Mouse (Mus musculus): ENCODE data around the gene Taf1. TPM values are rescaled to one million over a fixed set of nuclear protein-coding genes. Genes with fewer than 3 reads are reported as not detected.

The Taf1 gene
- polyA plus RNA-seq, 1 experiment from 2014 or later = 11.1 TPM

DNA sequence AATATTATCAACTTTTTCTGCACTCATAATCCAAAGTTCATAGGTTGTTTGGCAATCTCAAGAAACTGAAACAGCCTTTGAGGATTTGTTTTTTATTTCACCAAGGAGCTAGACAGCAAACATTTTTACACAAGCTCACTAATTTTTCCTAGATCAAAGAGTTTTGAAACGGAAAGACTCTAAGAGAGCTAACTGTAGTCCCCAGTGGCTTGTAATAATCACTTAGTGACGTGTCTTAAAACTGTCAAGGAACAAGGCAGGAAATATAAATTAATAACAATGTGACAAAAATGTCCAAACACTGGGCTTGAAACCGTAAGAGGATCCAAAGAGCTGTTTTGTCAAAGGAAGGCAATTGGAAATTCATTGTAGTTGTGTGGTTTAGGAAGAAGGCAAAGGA, 106.3 kb downstream of the Taf1 start:
- Histone ChIP-seq H3K9me3 (no peaks in the 10 kb centered on the region), H3K27me3 (ENCODE audit: insufficient read depth, poor library complexity, severe bottlenecking) (peaks cover 36% of the 10 kb centered on the region; the same call in 1 of the 2 replicates), H3K36me3 (peaks cover 2% of the 10 kb centered on the region; the same call in 1 of the 2 replicates), H3K4me1 (no peaks in the 10 kb centered on the region), H3K27ac (peak overlapping the region; percentile 91; the same call in 1 of the 2 replicates), H3K4me3 (peak overlapping the region; percentile 70)
- WGBS = 39% methylated on average over 3 of the region's 3 CpGs
- no peak for DNase-seq (ENCODE audit: low spot score)

DNA sequence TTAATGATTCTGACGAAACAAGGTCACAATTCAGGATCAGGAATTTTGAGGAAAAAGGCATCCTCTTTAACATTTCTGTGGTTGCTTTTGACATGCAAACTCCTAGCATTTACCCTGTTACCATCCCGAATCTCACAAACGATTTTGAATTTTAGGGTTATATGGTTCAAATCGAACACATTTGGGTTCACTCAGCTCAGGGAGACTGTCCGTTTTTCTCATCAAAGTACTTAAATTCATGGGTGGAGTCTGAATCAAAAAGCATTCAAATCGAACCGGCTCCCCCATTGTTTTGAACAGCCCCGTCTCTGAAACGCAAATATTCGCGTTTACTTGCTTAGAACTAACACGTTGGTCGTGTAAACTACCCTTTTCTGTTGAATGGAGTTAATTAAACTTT, 106.8 kb downstream of the Taf1 start:
- DNase-seq (ENCODE audit: low spot score) = no peak
- H3K4me1 ChIP-seq = no peaks in the 10 kb centered on the region
- H3K9me3 ChIP-seq = no peaks in the 10 kb centered on the region
- H3K27ac ChIP-seq = peak overlapping the region; percentile 91; the same call in 1 of the 2 replicates
- peak overlapping the region; percentile 70 for H3K4me3 ChIP-seq
- 17% methylated on average over 13 of the region's 13 CpGs for WGBS
- peaks cover 4% of the 10 kb centered on the region; the same call in 1 of the 2 replicates for H3K36me3 ChIP-seq
- H3K27me3 ChIP-seq (ENCODE audit: insufficient read depth, poor library complexity, severe bottlenecking) = peaks cover 36% of the 10 kb centered on the region; the same call in 1 of the 2 replicates

DNA sequence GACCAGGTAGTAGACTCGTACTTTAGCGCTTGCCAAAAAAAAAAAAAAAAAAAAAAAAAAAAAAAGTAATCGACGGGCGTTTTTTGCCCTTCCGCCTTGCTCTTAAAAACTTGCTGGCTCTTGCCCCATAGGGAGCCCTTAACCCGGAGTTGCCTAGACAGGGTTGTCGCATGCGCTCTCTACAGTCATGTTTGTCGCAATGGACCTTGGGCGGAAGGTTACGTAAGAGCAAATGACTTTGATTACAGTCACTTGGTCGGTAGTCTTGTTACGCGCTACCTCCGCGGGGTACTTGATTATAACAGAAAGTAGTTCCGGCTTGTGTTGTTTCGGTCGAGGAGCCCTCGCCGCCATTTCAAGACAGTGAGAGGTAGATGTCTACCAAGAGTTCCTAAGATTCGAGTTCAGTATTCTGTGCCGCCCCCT, 107.2 kb downstream of the Taf1 start, which contains the start of gene Ogt:
Gene Ogt (plus strand): TSS at position 320 of the 426 bp plus-strand sequence.
- H3K27ac ChIP-seq = peak within 1 kb of the TSS; percentile 91
- H3K36me3 ChIP-seq = peaks cover 4% of the 10 kb centered on the region; the same call in 1 of the 2 replicates
- DNase-seq (ENCODE audit: low spot score) = peak; percentile 94
- H3K27me3 ChIP-seq (ENCODE audit: insufficient read depth, poor library complexity, severe bottlenecking) = peaks cover 36% of the 10 kb centered on the region; the same call in 1 of the 2 replicates
- H3K4me3 ChIP-seq = peak within 1 kb of the TSS; percentile 70
- no peaks in the 10 kb centered on the region for H3K4me1 ChIP-seq
- WGBS = 11% methylated on average over 24 of the region's 24 CpGs
- H3K9me3 ChIP-seq = no peaks in the 10 kb centered on the region

DNA sequence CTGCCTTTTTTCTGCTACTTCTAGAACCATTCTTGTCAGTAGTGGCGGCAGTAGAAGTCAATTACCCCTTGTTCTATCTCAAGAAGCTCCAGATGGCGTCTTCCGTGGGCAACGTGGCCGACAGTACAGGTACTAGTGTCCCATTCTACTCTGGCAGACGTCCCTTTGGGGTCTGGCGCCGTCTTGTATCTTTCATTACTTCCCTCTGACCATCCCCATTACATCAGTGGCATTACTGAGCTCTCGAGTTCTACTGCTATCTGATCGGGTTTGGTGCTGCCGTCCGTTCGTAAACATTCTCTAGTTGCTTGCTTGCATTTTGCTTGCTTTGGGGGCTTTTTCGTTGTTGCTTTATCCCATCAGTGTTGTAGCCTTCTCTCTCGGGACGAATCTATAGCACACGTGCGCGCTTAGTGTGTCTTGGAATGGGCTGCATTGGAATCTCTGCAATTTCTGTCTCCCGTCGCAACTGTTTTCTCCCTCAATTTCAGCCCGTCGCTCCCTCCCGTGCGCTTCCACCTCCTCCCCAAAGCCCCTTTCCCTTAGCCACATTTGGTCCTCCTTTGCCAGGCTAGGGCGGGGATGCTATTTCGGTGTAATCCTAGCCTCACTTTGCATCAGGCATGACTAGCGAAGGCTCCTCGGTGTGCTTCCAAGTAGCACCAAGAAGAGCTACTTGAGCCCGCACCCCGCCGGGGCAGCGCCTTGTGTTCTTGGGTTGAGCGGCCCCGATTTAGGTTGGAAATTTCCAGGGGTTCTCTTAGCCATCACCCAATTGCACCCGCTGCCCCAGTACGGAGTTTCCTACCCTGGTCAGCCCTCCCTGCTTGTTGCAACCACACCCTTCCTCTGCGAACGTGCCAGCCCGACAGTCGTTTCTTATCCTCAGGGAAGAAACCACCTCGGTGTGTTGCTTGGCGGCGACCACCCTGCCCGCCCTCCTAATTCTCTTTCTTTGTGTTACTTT, 107.9 kb downstream of the Taf1 start:
- Histone ChIP-seq H3K9me3 (no peaks in the 10 kb centered on the region), H3K27ac (peak overlapping the region; percentile 91), H3K27me3 (ENCODE audit: insufficient read depth, poor library complexity, severe bottlenecking) (peaks cover 36% of the 10 kb centered on the region; the same call in 1 of the 2 replicates), H3K4me1 (no peaks in the 10 kb centered on the region), H3K4me3 (peak overlapping the region; percentile 70), H3K36me3 (peaks cover 4% of the 10 kb centered on the region; the same call in 1 of the 2 replicates)
- 9% methylated on average over 45 of the region's 45 CpGs for WGBS
- DNase-seq (ENCODE audit: low spot score) = peak; percentile 76

DNA sequence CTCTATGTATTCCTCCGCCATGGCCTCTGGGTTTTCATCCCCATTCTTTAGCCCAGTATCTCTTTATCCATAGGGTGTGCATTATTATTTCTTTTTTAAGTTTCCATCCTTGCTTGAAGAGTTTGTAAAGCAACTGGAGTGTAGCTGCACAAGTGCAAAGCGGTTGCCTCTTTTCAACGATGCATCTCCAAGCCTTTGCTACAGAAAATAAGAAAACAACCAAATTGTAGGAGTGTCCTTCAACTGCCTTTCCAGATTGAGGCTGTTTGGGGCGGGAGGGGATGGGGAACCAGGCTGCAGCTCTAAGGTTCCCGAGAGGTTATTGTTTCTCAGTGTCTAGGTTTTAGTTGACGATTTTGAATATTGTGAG, 108.6 kb downstream of the Taf1 start:
- H3K9me3 ChIP-seq = no peaks in the 10 kb centered on the region
- H3K27me3 ChIP-seq (ENCODE audit: insufficient read depth, poor library complexity, severe bottlenecking) = peaks cover 36% of the 10 kb centered on the region; the same call in 1 of the 2 replicates
- peak overlapping the region; percentile 91 for H3K27ac ChIP-seq
- H3K4me1 ChIP-seq = no peaks in the 10 kb centered on the region
- WGBS = 8% methylated on average over 6 of the region's 6 CpGs
- peaks cover 4% of the 10 kb centered on the region; the same call in 1 of the 2 replicates for H3K36me3 ChIP-seq
- DNase-seq (ENCODE audit: low spot score) = no peak
- peak overlapping the region; percentile 70 for H3K4me3 ChIP-seq

DNA sequence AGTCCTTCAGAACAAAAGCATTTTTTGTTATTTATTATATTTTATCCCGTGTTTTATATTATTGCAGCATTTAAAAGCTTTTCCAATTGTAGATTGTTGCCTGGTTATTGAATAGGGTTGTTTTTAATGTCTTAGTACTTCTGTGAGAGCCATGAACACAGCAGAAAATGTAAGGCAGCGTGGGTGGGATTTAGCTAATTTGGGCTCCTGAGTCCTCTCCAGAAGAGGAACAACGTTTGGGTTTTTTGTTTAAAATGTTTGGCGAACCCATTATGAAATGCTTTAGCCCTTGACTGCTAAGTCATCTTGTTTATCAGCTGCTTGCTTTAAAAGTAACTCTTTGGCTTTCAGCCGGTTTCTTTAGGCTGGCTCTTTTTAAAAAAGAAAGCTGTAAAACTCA, 109.6 kb downstream of the Taf1 start:
- H3K4me3 ChIP-seq = peak overlapping the region; percentile 70
- H3K9me3 ChIP-seq = no peaks in the 10 kb centered on the region
- H3K27ac ChIP-seq = no peak overlapping the region
- peaks cover 4% of the 10 kb centered on the region; the same call in 1 of the 2 replicates for H3K36me3 ChIP-seq
- peaks cover 33% of the 10 kb centered on the region; the same call in 1 of the 2 replicates for H3K27me3 ChIP-seq (ENCODE audit: insufficient read depth, poor library complexity, severe bottlenecking)
- H3K4me1 ChIP-seq = no peaks in the 10 kb centered on the region
- no peak for DNase-seq (ENCODE audit: low spot score)
- 31% methylated on average over 5 of the region's 5 CpGs for WGBS

DNA sequence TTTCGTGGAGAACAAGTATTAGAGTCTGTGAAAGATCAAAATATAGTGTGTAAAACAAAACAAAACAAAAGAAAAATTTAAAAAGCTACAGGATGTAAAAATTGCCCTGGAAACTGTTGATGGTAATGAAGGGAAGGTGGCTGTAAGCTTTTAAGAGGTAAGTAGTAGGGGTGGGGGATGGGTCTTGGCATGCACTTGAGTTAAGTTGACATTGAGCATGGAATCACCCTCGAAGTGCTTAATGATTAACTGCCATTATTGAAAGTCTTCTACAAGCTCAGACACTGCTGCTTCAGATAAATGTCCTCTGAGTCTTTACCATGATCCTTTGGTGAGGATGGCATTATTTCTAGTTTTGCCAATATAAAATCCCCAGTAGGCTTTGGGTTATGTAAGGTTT, 112.8 kb downstream of the Taf1 start:
- Histone ChIP-seq H3K4me3 (no peak overlapping the region), H3K27ac (no peak overlapping the region), H3K36me3 (peaks cover 4% of the 10 kb centered on the region; the same call in 1 of the 2 replicates), H3K27me3 (ENCODE audit: insufficient read depth, poor library complexity, severe bottlenecking) (peaks cover 11% of the 10 kb centered on the region; the same call in 1 of the 2 replicates), H3K4me1 (no peaks in the 10 kb centered on the region), H3K9me3 (no peaks in the 10 kb centered on the region)
- WGBS = 74% methylated on average over 2 of the region's 2 CpGs
- DNase-seq (ENCODE audit: low spot score) = no peak

DNA sequence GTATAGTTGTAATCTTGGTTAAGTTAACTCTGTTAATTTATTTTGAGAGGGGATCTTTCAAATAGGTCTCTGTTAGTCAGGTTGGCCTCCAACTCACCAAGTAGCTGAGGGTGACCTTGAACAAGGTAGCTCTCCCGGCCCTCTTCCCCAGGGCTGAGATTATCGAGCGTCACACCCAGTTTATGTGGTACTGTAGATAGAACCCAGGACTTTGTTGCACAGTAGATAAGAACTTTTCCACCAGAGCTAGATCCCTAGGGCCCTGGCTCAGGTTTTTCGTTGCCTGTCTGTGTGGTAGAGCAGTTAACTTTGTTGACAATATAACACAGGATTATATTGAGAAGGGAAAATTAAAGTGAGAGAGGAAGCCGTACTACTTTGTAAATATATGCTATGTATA, 114.1 kb downstream of the Taf1 start:
- no peak overlapping the region for H3K27ac ChIP-seq
- H3K9me3 ChIP-seq = no peaks in the 10 kb centered on the region
- 54% methylated on average over 5 of the region's 5 CpGs for WGBS
- peaks cover 8% of the 10 kb centered on the region; the same call in 1 of the 2 replicates for H3K36me3 ChIP-seq
- no peaks in the 10 kb centered on the region for H3K27me3 ChIP-seq (ENCODE audit: insufficient read depth, poor library complexity, severe bottlenecking)
- H3K4me1 ChIP-seq = no peaks in the 10 kb centered on the region
- no peak for DNase-seq (ENCODE audit: low spot score)
- no peak overlapping the region for H3K4me3 ChIP-seq

Other genes starting within 250 kb of the Taf1 start
- gene Nlgn3, start 233.6 kb upstream of the Taf1 start, polyA plus RNA-seq (2016; fragmentation: Nextera tagmentation; extraction: Ambion mirVana) = 2.2 and 2.4 TPM in 2 replicates
- gene Gjb1, start 156.4 kb upstream of the Taf1 start, polyA plus RNA-seq (2016; fragmentation: Nextera tagmentation; extraction: Ambion mirVana) = 0.43 and 6.9 TPM in 2 replicates
- 30.3 and 31.5 TPM in 2 replicates for gene Zmym3, start 111.9 kb upstream of the Taf1 start, polyA plus RNA-seq (2016; fragmentation: Nextera tagmentation; extraction: Ambion mirVana)
- gene Nono, start 103.4 kb upstream of the Taf1 start, polyA plus RNA-seq (2016; fragmentation: Nextera tagmentation; extraction: Ambion mirVana) = 350 and 419 TPM in 2 replicates
- gene Itgb1bp2, start 83.6 kb upstream of the Taf1 start, polyA plus RNA-seq (2016; fragmentation: Nextera tagmentation; extraction: Ambion mirVana) = 52.2 and 78.0 TPM in 2 replicates
- gene Ogt, start 107.3 kb downstream of the Taf1 start, polyA plus RNA-seq (2016; fragmentation: Nextera tagmentation; extraction: Ambion mirVana) = 98.4 and 117 TPM in 2 replicates
- not detected in 2 replicates for gene Cxcr3, start 201.5 kb downstream of the Taf1 start, polyA plus RNA-seq (2016; fragmentation: Nextera tagmentation; extraction: Ambion mirVana)

Measured in heart, embryonic 10.5 days (tissue).